Mouse (Mus musculus) megakaryocyte, embryonic 14.5 days (primary cell): ENCODE data around the gene Scg5. TPM values are rescaled to one million over a fixed set of nuclear protein-coding genes. Genes with fewer than 3 reads are reported as not detected.

Experiments used
- H3K27me3 ChIP-seq: replicated peaks from 2 replicates; pipeline ENCODE3; 2012; ENCODE audit warnings: inconsistent platforms
- H3K36me3 ChIP-seq: replicated peaks from 2 replicates; pipeline ENCODE3; 2012; ENCODE audit warnings: low read length, inconsistent platforms, mixed read lengths
- H3K4me1 ChIP-seq: 2 replicates; pipeline ENCODE4 v1.6.1; 2012; ENCODE audit warnings: inconsistent platforms
- H3K4me3 ChIP-seq: replicated peaks from 2 replicates; pipeline ENCODE3; 2012; ENCODE audit warnings: moderate library complexity, mild to moderate bottlenecking, inconsistent platforms
- H3K9me3 ChIP-seq: 2 replicates; pipeline ENCODE4 v1.6.1; 2012; ENCODE audit warnings: inconsistent platforms
- FLI1 ChIP-seq: IDR thresholded peaks from 2 replicates; pipeline ENCODE4 v1.6.1; 2012; ENCODE audit warnings: low read length, inconsistent platforms, mixed read lengths
- GATA1 ChIP-seq: IDR thresholded peaks from 3 replicates; pipeline ENCODE4 v1.6.1; 2012; ENCODE audit warnings: mixed read lengths, low read length, inconsistent platforms, borderline replicate concordance
- polyA plus RNA-seq: library from polyadenylated mRNA; stranded (reverse); fragments of >175 nt; gene quantifications from 2 replicates; pipeline ENCODE4 v1.2.3, GENCODE M21; 2012; ENCODE audit warnings: low replicate concordance; ENCODE audit not compliant: insufficient read depth

The Scg5 gene
- polyA plus RNA-seq, 1 experiment = not detected

GRCm38 (mm10) chr2:113781107-113781506, 47.8 kb downstream of the Scg5 start:
- Histone ChIP-seq H3K9me3 (no peaks in the 10 kb centered on the region), H3K27me3 (no peaks in the 10 kb centered on the region), H3K4me1 (no peaks in the 10 kb centered on the region), H3K4me3 (no peak overlapping the region), H3K36me3 (no peaks in the 10 kb centered on the region)
- TF ChIP-seq FLI1 (no peak), GATA1 (no peak)

GRCm38 (mm10) chr2:113779336-113779735, 49.6 kb downstream of the Scg5 start:
- H3K4me1 ChIP-seq = no peaks in the 10 kb centered on the region
- no peaks in the 10 kb centered on the region for H3K9me3 ChIP-seq
- TF ChIP-seq GATA1 = no peak
- no peak for TF ChIP-seq FLI1

GRCm38 (mm10) chr2:113778036-113778435, 50.9 kb downstream of the Scg5 start:
- Histone ChIP-seq H3K27me3 (no peaks in the 10 kb centered on the region), H3K4me3 (no peak overlapping the region), H3K4me1 (no peaks in the 10 kb centered on the region), H3K36me3 (no peaks in the 10 kb centered on the region), H3K9me3 (no peaks in the 10 kb centered on the region)
- TF ChIP-seq GATA1 (no peak), FLI1 (no peak)

More at GRCm38 (mm10) chr2:113779336-113779735, 49.6 kb downstream of the Scg5 start:
- Histone ChIP-seq H3K4me3 (no peak overlapping the region), H3K27me3 (no peaks in the 10 kb centered on the region), H3K36me3 (no peaks in the 10 kb centered on the region)

GRCm38 (mm10) chr2:113776297-113776696, 52.6 kb downstream of the Scg5 start:
- H3K4me1 ChIP-seq = no peaks in the 10 kb centered on the region
- H3K27me3 ChIP-seq = no peaks in the 10 kb centered on the region
- H3K4me3 ChIP-seq = no peak overlapping the region
- no peaks in the 10 kb centered on the region for H3K9me3 ChIP-seq
- TF ChIP-seq GATA1 = no peak
- TF ChIP-seq FLI1 = no peak
- H3K36me3 ChIP-seq = no peaks in the 10 kb centered on the region

GRCm38 (mm10) chr2:113774150-113774805, 54.6 kb downstream of the Scg5 start:
- Histone ChIP-seq H3K9me3 (no peaks in the 10 kb centered on the region), H3K4me1 (no peaks in the 10 kb centered on the region), H3K36me3 (no peaks in the 10 kb centered on the region), H3K27me3 (no peaks in the 10 kb centered on the region), H3K4me3 (no peak overlapping the region)
- no peak for TF ChIP-seq FLI1
- TF ChIP-seq GATA1 = no peak

- Histone ChIP-seq H3K4me3 (no peak overlapping the region), H3K9me3 (no peaks in the 10 kb centered on the region), H3K27me3 (no peaks in the 10 kb centered on the region), H3K4me1 (no peaks in the 10 kb centered on the region), H3K36me3 (no peaks in the 10 kb centered on the region)
- no peak for TF ChIP-seq GATA1
- no peak for TF ChIP-seq FLI1
Observed at GRCm38 (mm10) chr2:113768541-113769303, 60.2 kb downstream of the Scg5 start.

DNA sequence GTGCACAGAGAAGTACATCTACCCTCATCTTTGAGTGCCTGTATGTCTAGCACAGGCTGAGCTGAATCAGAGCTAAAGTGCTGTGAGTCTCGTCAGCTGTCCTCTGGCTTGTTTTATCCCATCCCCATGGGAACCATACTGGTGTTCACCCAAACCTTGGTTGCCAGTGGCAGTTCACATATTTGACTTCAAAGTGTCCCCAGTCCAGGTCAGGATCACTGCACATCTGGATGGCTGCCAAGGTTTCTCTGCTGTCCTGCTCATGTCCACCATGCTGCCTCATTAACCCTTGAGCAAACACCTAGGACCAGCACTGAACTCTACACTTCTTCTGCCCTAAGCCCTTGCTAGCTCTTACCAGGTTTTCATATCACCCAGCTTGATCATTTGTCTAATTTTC, 63.0 kb downstream of the Scg5 start:
- Histone ChIP-seq H3K36me3 (no peaks in the 10 kb centered on the region), H3K9me3 (no peaks in the 10 kb centered on the region), H3K4me3 (no peak overlapping the region), H3K27me3 (peaks cover 2% of the 10 kb centered on the region), H3K4me1 (no peaks in the 10 kb centered on the region)
- no peak for TF ChIP-seq GATA1
- no peak for TF ChIP-seq FLI1

- Histone ChIP-seq H3K27me3 (peaks cover 4% of the 10 kb centered on the region), H3K4me1 (no peaks in the 10 kb centered on the region), H3K36me3 (no peaks in the 10 kb centered on the region), H3K9me3 (no peaks in the 10 kb centered on the region), H3K4me3 (no peak overlapping the region)
- TF ChIP-seq GATA1 (no peak), FLI1 (no peak)
Observed at GRCm38 (mm10) chr2:113764968-113765367, 64.0 kb downstream of the Scg5 start.

GRCm38 (mm10) chr2:113758311-113759161, 70.4 kb downstream of the Scg5 start, which contains the start of gene Grem1:
Gene Grem1, minus strand, starts transcription at chr2:113758646.
- H3K4me3 ChIP-seq = no peak within 1 kb of the TSS
- TF ChIP-seq GATA1 = no peak
- TF ChIP-seq FLI1 = no peak
- peaks cover 41% of the 10 kb centered on the region for H3K27me3 ChIP-seq
- H3K4me1 ChIP-seq = peaks cover 6% of the 10 kb centered on the region; the same call in 1 of the 2 replicates
- H3K9me3 ChIP-seq = peaks cover 3% of the 10 kb centered on the region; the same call in 1 of the 2 replicates
- no peaks in the 10 kb centered on the region for H3K36me3 ChIP-seq
